Mouse (Mus musculus) CH12.LX (cell line): Measurements from ENCODE around the gene Gm20388. TPM values are rescaled to one million over a fixed set of nuclear protein-coding genes. Genes with fewer than 3 reads are reported as not detected.

Experiments used
- DNase-seq: peaks from one replicate; pipeline ENCODE4 v3.0.0-alpha.2; 2013; ENCODE audit errors: extremely low read depth
- H3K27ac ChIP-seq: 2 replicates; pipeline ENCODE4 v1.5.1; 2012; ENCODE audit warnings: low read depth, mild to moderate bottlenecking, control low read depth, moderate library complexity; ENCODE audit not compliant: insufficient read depth
- H3K27me3 ChIP-seq: replicated peaks from 2 replicates; pipeline ENCODE3; 2012; ENCODE audit warnings: inconsistent platforms
- H3K36me3 ChIP-seq, 2 experiments: replicated peaks in 1 of 2; 2 replicates each; pipeline versions ENCODE3 to v1.6.1; 2012; ENCODE audit warnings: inconsistent platforms in 1 of 2, low read length in 1 of 2, mild to moderate bottlenecking in 1 of 2, mixed read lengths in 1 of 2, moderate library complexity in 1 of 2; ENCODE audit not compliant: control insufficient read depth in 1 of 2, insufficient read depth in 1 of 2
- H3K4me1 ChIP-seq, 2 experiments: 2 replicates each; pipeline ENCODE4 v1.6.1; 2012; ENCODE audit warnings: inconsistent platforms in 1 of 2, moderate library complexity in 1 of 2; ENCODE audit not compliant: insufficient read depth in 2 of 2, control insufficient read depth in 1 of 2
- H3K4me2 ChIP-seq: 2 replicates; pipeline ENCODE4 v1.6.1; 2012; ENCODE audit warnings: low read depth, mild to moderate bottlenecking, control low read depth; ENCODE audit not compliant: poor library complexity, insufficient read depth, severe bottlenecking
- H3K4me3 ChIP-seq, 3 experiments: fragments of 150-350 bp in 1 of 3; sonication (generic) in 1 of 3; replicated peaks in 1 of 3; 2 replicates each; pipeline versions ENCODE3 to v1.5.1; 2011 to 2012; ENCODE audit warnings: low read depth in 2 of 3, low read length in 2 of 3, mild to moderate bottlenecking in 2 of 3, moderate library complexity in 2 of 3, control low read depth in 1 of 3, improper control_type of control experiment in 1 of 3, inconsistent platforms in 1 of 3, mixed read lengths in 1 of 3; ENCODE audit not compliant: poor library complexity in 1 of 3
- H3K79me2 ChIP-seq: replicated peaks from 2 replicates; pipeline ENCODE4 v1.6.1; 2012; ENCODE audit warnings: mild to moderate bottlenecking, moderate library complexity; ENCODE audit not compliant: control insufficient read depth, poor library complexity, insufficient read depth, severe bottlenecking; ENCODE audit errors: extremely low read depth
- H3K9ac ChIP-seq: 2 replicates; pipeline ENCODE4 v1.6.1; 2012; ENCODE audit warnings: low read depth, mild to moderate bottlenecking, control low read depth, moderate library complexity; ENCODE audit not compliant: insufficient read depth
- H3K9me3 ChIP-seq: replicated peaks from 2 replicates; pipeline ENCODE3; 2012; ENCODE audit warnings: low read length, inconsistent platforms, mixed read lengths
- EP300 ChIP-seq: IDR thresholded peaks from 2 replicates; pipeline ENCODE4 v1.6.1; 2011; ENCODE audit warnings: low read length, improper control_type of control experiment
- ETS1 ChIP-seq: conservative IDR thresholded peaks from 2 replicates; pipeline ENCODE4 v1.6.1; 2012; ENCODE audit warnings: low read depth, mild to moderate bottlenecking, inconsistent platforms, low read length, improper control_type of control experiment, moderate library complexity
- JUN ChIP-seq: IDR thresholded peaks from 2 replicates; pipeline ENCODE4 v1.6.1; 2011; ENCODE audit warnings: low read depth, mild to moderate bottlenecking, low read length, improper control_type of control experiment, moderate library complexity; ENCODE audit not compliant: insufficient read depth
- KAT2A ChIP-seq: IDR thresholded peaks from 2 replicates; pipeline ENCODE4 v1.6.1; 2012; ENCODE audit warnings: low read length, improper control_type of control experiment, inconsistent platforms; ENCODE audit not compliant: insufficient replicate concordance
- MAX ChIP-seq: IDR thresholded peaks from 2 replicates; pipeline ENCODE4 v1.6.1; 2011; ENCODE audit warnings: low read length, improper control_type of control experiment
- MAZ ChIP-seq: IDR thresholded peaks from 2 replicates; pipeline ENCODE4 v1.6.1; 2012; ENCODE audit warnings: low read depth, mild to moderate bottlenecking, inconsistent platforms, low read length, improper control_type of control experiment, moderate library complexity
- MEF2A ChIP-seq: IDR thresholded peaks from 2 replicates; pipeline ENCODE4 v1.6.1; 2014; ENCODE audit warnings: low read depth, mild to moderate bottlenecking, inconsistent platforms, low read length, improper control_type of control experiment, borderline replicate concordance
- MXI1 ChIP-seq: IDR thresholded peaks from 2 replicates; pipeline ENCODE4 v1.6.1; 2011; ENCODE audit warnings: mild to moderate bottlenecking, low read depth, low read length, improper control_type of control experiment
- MYC ChIP-seq: IDR thresholded peaks from 2 replicates; pipeline ENCODE4 v1.6.1; 2011; ENCODE audit warnings: low read depth, mild to moderate bottlenecking, improper control_type of control experiment, low read length
- NELFE ChIP-seq: IDR thresholded peaks from 2 replicates; pipeline ENCODE4 v1.6.1; 2011; ENCODE audit warnings: low read depth, low read length, improper control_type of control experiment
- PAX5 ChIP-seq: IDR thresholded peaks from 2 replicates; pipeline ENCODE4 v1.6.1; 2012; ENCODE audit warnings: low read length, inconsistent platforms, mixed read lengths
- POLR2AphosphoS2 ChIP-seq: IDR thresholded peaks from 2 replicates; pipeline ENCODE4 v1.6.1; 2011; ENCODE audit warnings: low read depth, low read length, improper control_type of control experiment
- RAD21 ChIP-seq: IDR thresholded peaks from 2 replicates; pipeline ENCODE4 v1.6.1; 2011; ENCODE audit warnings: low read depth, mild to moderate bottlenecking, low read length, improper control_type of control experiment, moderate library complexity
- RCOR1 ChIP-seq: conservative IDR thresholded peaks from 2 replicates; pipeline ENCODE4 v1.6.1; 2012; ENCODE audit warnings: low read depth, mild to moderate bottlenecking, inconsistent platforms, low read length, improper control_type of control experiment
- SMC3 ChIP-seq: IDR thresholded peaks from 2 replicates; pipeline ENCODE4 v1.6.1; 2011; ENCODE audit warnings: low read depth, low read length, improper control_type of control experiment
- UBTF ChIP-seq: IDR thresholded peaks from 2 replicates; pipeline ENCODE4 v1.6.1; 2012; ENCODE audit warnings: low read depth, mild to moderate bottlenecking, inconsistent platforms, low read length, improper control_type of control experiment, moderate library complexity
- ZC3H11A ChIP-seq: IDR thresholded peaks from 2 replicates; pipeline ENCODE4 v1.6.1; 2012; ENCODE audit warnings: low read depth, mild to moderate bottlenecking, inconsistent platforms, low read length, improper control_type of control experiment
- ZKSCAN1 ChIP-seq: IDR thresholded peaks from 2 replicates; pipeline ENCODE4 v1.6.1; 2012; ENCODE audit warnings: low read depth, inconsistent platforms, low read length, improper control_type of control experiment, borderline replicate concordance
- ZMIZ1 ChIP-seq: IDR thresholded peaks from 2 replicates; pipeline ENCODE4 v1.6.1; 2012; ENCODE audit warnings: low read depth, mild to moderate bottlenecking, inconsistent platforms, low read length, improper control_type of control experiment
- dilution Hi-C: fragments of 300-500 bp; cut with MboI; formaldehyde crosslinking; loops from 2 replicates; pipeline ENCODE4 v1.14.3; 2020; ENCODE audit warnings: low sequenced_read_pairs; ENCODE audit not compliant: extremely low pct_unique_long_range_greater_than_20kb, extremely low pct_ligation_motif_present
- in situ Hi-C: fragments of 300-500 bp; cut with MboI; formaldehyde crosslinking; loops from 3 replicates; pipeline ENCODE4 v1.14.3; 2019; ENCODE audit warnings: low sequenced_read_pairs, low pct_ligation_motif_present, low pct_unique_long_range_greater_than_20kb, mixed read lengths
- polyA plus RNA-seq: library from polyadenylated mRNA; unstranded; fragments of >175 nt; gene quantifications from 2 replicates; pipeline ENCODE4 v1.2.1, GENCODE M21; 2012; ENCODE audit warnings: low read depth; ENCODE audit not compliant: insufficient read length
- total RNA-seq, 2 experiments: library from RNA; depleted of rRNA; stranded (reverse); fragments of 300-350 nt in 1 of 2; fragments of >200 nt in 1 of 2; gene quantifications; 2 replicates each; pipeline ENCODE4 v1.2.3; 2012 to 2014

The Gm20388 gene
- total and polyA plus RNA-seq, 3 experiments, result 14.8 to 26.3 (median 22.2) TPM

GRCm38 (mm10) chr8:119918155-119918567 is 7.5 kb downstream of the Gm20388 start:
- DNase-seq, result no peak
- Histone ChIP-seq H3K4me3 (no peak overlapping the region), H3K79me2 (peaks cover 97% of the 10 kb centered on the region), H3K9ac (no peak overlapping the region), H3K4me1 (peaks cover 9 to 58% of the 10 kb centered on the region in 2 experiments), H3K27ac (no peak overlapping the region), H3K36me3 (peaks cover 10 to 75% of the 10 kb centered on the region in 2 experiments), H3K9me3 (no peaks in the 10 kb centered on the region), H3K27me3 (no peaks in the 10 kb centered on the region)
- in situ Hi-C loops, result no loop called here
- dilution Hi-C loops, result no loop called here
- TF ChIP-seq NELFE, result no peak
- TF ChIP-seq RCOR1, result no peak
- TF ChIP-seq, all 38 proteins: peak for 0
- no peak overlapping the region for H3K4me2 ChIP-seq

- no peaks in the 10 kb centered on the region for H3K27me3 ChIP-seq
- H3K79me2 ChIP-seq, result peaks cover 95% of the 10 kb centered on the region
- peaks cover 6 to 76% of the 10 kb centered on the region in 2 experiments for H3K36me3 ChIP-seq
- TF ChIP-seq KAT2A (no peak), ZKSCAN1 (no peak), EP300 (no peak), JUN (no peak), MYC (no peak), SMC3 (no peak), POLR2AphosphoS2 (no peak), ZC3H11A (no peak), ETS1 (no peak), MAX (no peak), UBTF (no peak), MAZ (no peak), RAD21 (no peak), ZMIZ1 (no peak), MXI1 (no peak), MEF2A (no peak), PAX5 (no peak)
- TF ChIP-seq, all 38 proteins: peak for 0
- H3K9me3 ChIP-seq, result no peaks in the 10 kb centered on the region
- H3K4me3 ChIP-seq, result no peak overlapping the region
- no peak for DNase-seq
- peaks cover 10 to 65% of the 10 kb centered on the region in 2 experiments for H3K4me1 ChIP-seq
- dilution Hi-C loops, result no loop called here
- H3K9ac ChIP-seq, result no peak overlapping the region
- in situ Hi-C loops, result loop anchor here (5.0 kb wide), 1 partner anchor 141 kb away; no protein-coding TSS in a partner anchor
- H3K4me2 ChIP-seq, result no peak overlapping the region
- no peak overlapping the region for H3K27ac ChIP-seq
These were observed 12.6 kb downstream of the Gm20388 start for GRCm38 (mm10) chr8:119923259-119923658.
